Mouse (Mus musculus): ENCODE data around the gene Olfr97. TPM values are rescaled to one million over a fixed set of nuclear protein-coding genes. Genes with fewer than 3 reads are reported as not detected.

The Olfr97 gene
- total RNA-seq, 2 experiments from 2014 or later = not detected

DNA sequence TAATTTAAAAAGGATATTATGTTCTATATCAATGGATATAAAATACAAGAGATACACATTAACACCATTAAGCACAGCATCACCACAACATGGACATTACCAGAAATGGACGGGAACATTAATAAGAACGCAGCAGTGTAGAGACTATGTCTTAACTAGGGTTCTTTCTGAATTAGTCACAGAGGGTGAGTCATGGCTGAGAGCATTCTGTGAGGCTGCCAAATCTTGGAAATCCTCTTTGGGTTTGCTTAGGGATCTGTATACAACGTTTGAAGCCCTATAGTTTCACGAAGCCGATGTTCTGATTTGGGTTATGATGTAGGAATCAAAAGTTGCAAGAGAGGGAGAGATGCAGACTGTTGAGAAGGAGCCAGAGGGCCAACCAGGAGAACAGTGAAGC lies 42.3 kb downstream of the Olfr97 start:
- no peak for DNase-seq

DNA sequence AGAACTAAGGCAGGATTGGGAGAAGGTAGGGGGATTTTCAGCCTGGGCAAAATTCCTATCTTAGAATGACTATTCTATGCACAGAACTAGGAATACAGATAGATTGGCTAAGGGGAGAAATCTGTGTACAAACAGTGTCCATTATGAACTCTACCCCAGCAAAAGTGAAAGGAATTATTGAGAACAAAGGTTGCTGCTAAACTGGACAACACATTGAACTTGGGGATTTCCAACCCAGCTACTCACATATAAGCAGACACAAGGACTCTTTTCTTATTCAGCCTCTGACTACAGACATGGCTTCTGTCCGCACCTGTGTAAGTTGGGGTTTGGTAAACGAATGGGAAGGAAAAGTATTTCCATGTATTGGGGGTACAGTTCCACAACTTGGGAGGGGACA lies 43.5 kb downstream of the Olfr97 start, which contains the start of gene Ubd:
Ubd (plus strand) TSS at position 237 of the 400 bp plus-strand sequence.
- DNase-seq = no peak

DNA sequence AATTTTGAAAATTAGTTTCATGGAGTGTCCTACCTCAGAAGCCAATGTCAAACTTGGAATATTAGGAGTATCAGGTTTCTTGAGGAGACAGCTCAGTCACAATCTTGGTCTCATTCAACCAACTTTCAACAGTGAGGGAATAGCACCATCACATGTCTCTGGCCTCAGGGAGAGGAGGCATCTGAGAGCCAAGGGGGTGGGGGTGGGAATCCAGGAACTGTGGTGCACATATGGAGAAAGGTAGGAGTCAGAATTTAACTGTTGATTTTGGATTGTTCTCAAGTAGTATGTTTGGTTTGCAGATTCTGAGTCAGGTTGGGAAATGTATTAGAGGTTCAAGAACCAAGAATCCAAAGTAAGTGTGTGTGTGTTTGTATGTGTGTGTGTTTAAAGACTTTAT lies 44.1 kb downstream of the Olfr97 start:
- no peak for DNase-seq

DNA sequence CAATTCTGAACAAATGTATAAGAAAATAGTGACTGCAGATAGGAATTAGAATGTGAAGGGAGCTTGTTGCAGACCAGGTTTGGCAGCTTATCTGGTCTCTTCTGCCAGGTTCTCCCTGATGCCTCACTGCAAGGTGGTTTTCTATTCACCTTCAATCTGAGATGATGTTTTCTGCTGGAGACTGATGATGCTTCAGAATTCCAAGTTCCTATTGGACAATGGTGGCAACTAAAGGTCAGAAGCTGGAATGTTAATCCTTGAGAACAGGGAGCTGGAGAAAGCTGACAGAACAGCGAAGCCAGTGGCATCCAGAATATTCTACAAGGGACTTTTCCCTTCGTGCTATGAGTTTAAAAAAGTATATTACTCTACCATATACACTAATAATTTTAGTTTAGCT lies 46.4 kb downstream of the Olfr97 start:
- no peak for DNase-seq

DNA sequence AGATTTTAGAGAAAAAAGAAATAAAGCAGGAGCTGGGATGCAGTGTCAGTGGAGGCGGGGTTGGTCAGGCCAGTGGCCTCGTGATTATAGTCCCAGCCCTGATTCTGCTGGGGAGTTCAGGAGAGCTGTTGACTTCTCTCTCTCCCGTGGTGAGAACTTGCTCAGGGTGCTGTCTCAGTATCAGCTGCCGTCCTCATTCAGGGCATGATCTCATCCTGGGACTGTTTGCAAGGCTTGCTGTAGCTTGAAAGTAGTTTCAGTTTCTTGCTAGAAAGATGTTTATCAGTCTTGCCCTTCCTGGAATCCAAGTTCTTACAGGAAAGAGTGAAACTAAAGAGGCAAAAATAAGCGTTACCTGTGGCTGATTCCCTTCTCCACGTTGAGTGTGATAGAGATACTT lies 51.7 kb downstream of the Olfr97 start:
- DNase-seq = no peak

Other genes starting within 250 kb of the Olfr97 start
- under 1 TPM in 1 of 2 experiments, not detected in 1; 0.18 TPM for gene H2-M5, start 247.8 kb downstream of the Olfr97 start, total RNA-seq (2021)
- gene Zfp57, start 236.2 kb downstream of the Olfr97 start, total RNA-seq (2021) = 1 to 10 TPM; 1.9 to 4.5 TPM
- not detected for gene Mog, start 213.9 kb downstream of the Olfr97 start, total RNA-seq (2021)
- 10 to 100 TPM; 12.8 to 20.1 TPM for gene Gabbr1, start 191.4 kb downstream of the Olfr97 start, total RNA-seq (2021)
- not detected for gene Olfr90, start 148.8 kb downstream of the Olfr97 start, total RNA-seq (2021)
- gene Olfr91, start 139.1 kb downstream of the Olfr97 start, total RNA-seq (2021) = not detected
- not detected for gene Olfr92, start 117.2 kb downstream of the Olfr97 start, total RNA-seq (2021)
- gene Olfr93, start 75.8 kb downstream of the Olfr97 start, total RNA-seq (2021) = not detected
- gene Ubd, start 43.4 kb downstream of the Olfr97 start, total RNA-seq (2021) = not detected
- gene Olfr94, start 36.3 kb downstream of the Olfr97 start, total RNA-seq (2021) = not detected
- gene Olfr95, start 24.2 kb downstream of the Olfr97 start, total RNA-seq (2021) = not detected
- not detected for gene Olfr96, start 17.2 kb downstream of the Olfr97 start, total RNA-seq (2021)
- not detected for gene Olfr98, start 26.4 kb upstream of the Olfr97 start, total RNA-seq (2021)
- 1 to 10 TPM; 1.7 to 2.2 TPM for gene H2-M3, start 32.9 kb upstream of the Olfr97 start, total RNA-seq (2021)
- gene Olfr99, start 46.1 kb upstream of the Olfr97 start, total RNA-seq (2021) = not detected
- gene Olfr101, start 67.0 kb upstream of the Olfr97 start, total RNA-seq (2021) = not detected
- gene Olfr102, start 79.7 kb upstream of the Olfr97 start, total RNA-seq (2021) = not detected
- gene Olfr103, start 102.4 kb upstream of the Olfr97 start, total RNA-seq (2021) = not detected
- gene Olfr104-ps, start 122.3 kb upstream of the Olfr97 start, total RNA-seq (2021) = not detected
- gene Olfr105-ps, start 141.7 kb upstream of the Olfr97 start, total RNA-seq (2021) = not detected
- gene Olfr106-ps, start 153.1 kb upstream of the Olfr97 start, total RNA-seq (2021) = not detected
- not detected for gene Olfr107, start 161.9 kb upstream of the Olfr97 start, total RNA-seq (2021)
- not detected for gene Olfr108, start 208.2 kb upstream of the Olfr97 start, total RNA-seq (2021)
- gene Olfr109, start 221.6 kb upstream of the Olfr97 start, total RNA-seq (2021) = not detected
- gene H2-M2, start 246.2 kb upstream of the Olfr97 start, total RNA-seq (2021) = not detected